Mouse (Mus musculus): ENCODE results near the gene Lexm. TPM values are rescaled to one million over a fixed set of nuclear protein-coding genes. Genes with fewer than 3 reads are reported as not detected.

The Lexm gene
- total and polyA plus RNA-seq, 3 experiments, result not detected

GRCm38 (mm10) chr4:106624271-106624670, 7.2 kb upstream of the Lexm start:
- DNase-seq, result no peak

- DNase-seq, result no peak
Measured at GRCm38 (mm10) chr4:106622712-106623111, 5.7 kb upstream of the Lexm start.

- DNase-seq, result peak; percentile 55
Measured at GRCm38 (mm10) chr4:106622030-106622493, 5.0 kb upstream of the Lexm start, which contains the start of gene Ttc22. Gene Ttc22, plus strand, starts transcription at chr4:106622432.

- DNase-seq, result no peak
Measured at GRCm38 (mm10) chr4:106621428-106621827, 4.4 kb upstream of the Lexm start.

GRCm38 (mm10) chr4:106618898-106619297, 1.9 kb upstream of the Lexm start:
- no peak for DNase-seq

- DNase-seq, result no peak
Measured at GRCm38 (mm10) chr4:106615637-106616036, 1.4 kb downstream of the Lexm start.

- DNase-seq, result no peak
Measured at GRCm38 (mm10) chr4:106614881-106615280, 2.2 kb downstream of the Lexm start.

- DNase-seq, result peak; percentile 57
Measured at GRCm38 (mm10) chr4:106614180-106614797, 2.8 kb downstream of the Lexm start.

- peak; percentile 85 for DNase-seq
Measured at GRCm38 (mm10) chr4:106613560-106613959, 3.5 kb downstream of the Lexm start.

GRCm38 (mm10) chr4:106613105-106613504, 3.9 kb downstream of the Lexm start:
- no peak for DNase-seq

GRCm38 (mm10) chr4:106607905-106608304, 9.1 kb downstream of the Lexm start:
- DNase-seq, result no peak

GRCm38 (mm10) chr4:106606639-106607554, 10.1 kb downstream of the Lexm start:
- no peak for DNase-seq

- DNase-seq, result no peak
Measured at GRCm38 (mm10) chr4:106600770-106601169, 16.3 kb downstream of the Lexm start.

GRCm38 (mm10) chr4:106599415-106599814, 17.6 kb downstream of the Lexm start:
- no peak for DNase-seq

GRCm38 (mm10) chr4:106597741-106598140, 19.3 kb downstream of the Lexm start:
- no peak for DNase-seq

- no peak for DNase-seq
Measured at GRCm38 (mm10) chr4:106597055-106597454, 20.0 kb downstream of the Lexm start.

- DNase-seq, result no peak
Measured at GRCm38 (mm10) chr4:106596200-106596599, 20.8 kb downstream of the Lexm start.

- no peak for DNase-seq
Measured at GRCm38 (mm10) chr4:106593636-106594035, 23.4 kb downstream of the Lexm start.

GRCm38 (mm10) chr4:106590871-106591270, 26.2 kb downstream of the Lexm start:
- DNase-seq, result no peak

GRCm38 (mm10) chr4:106590142-106590541, 26.9 kb downstream of the Lexm start:
- no peak for DNase-seq

GRCm38 (mm10) chr4:106587075-106587474, 30.0 kb downstream of the Lexm start:
- no peak for DNase-seq

- DNase-seq, result no peak
Measured at GRCm38 (mm10) chr4:106584665-106585064, 32.4 kb downstream of the Lexm start.
